Mouse (Mus musculus): ENCODE data around the gene Jam3.

- TF ChIP-seq CTCF (IDR thresholded peaks at IDR 0.05; ENCODE audit: low read depth, low read length), result no peak
- no peak for TF ChIP-seq POLR2A (IDR thresholded peaks at IDR 0.05; ENCODE audit: extremely low read depth, insufficient read depth, low read length)
Measured at GRCm38 (mm10) chr9:27126543-27126942, 28.7 kb downstream of the Jam3 start.
